Mouse (Mus musculus) v-Abl transformed pro-B cells (cell line): ENCODE data around the gene Hmg20a.

ENCODE experiments used
- in situ Hi-C, 2 experiments: fragments of 400-800 bp; cut with MboI; formaldehyde crosslinking; loops; one replicate each; pipeline ENCODE4 v1.15.1; 2025; ENCODE audit not compliant: unreplicated experiment in 2 of 2

The Hmg20a gene

DNA sequence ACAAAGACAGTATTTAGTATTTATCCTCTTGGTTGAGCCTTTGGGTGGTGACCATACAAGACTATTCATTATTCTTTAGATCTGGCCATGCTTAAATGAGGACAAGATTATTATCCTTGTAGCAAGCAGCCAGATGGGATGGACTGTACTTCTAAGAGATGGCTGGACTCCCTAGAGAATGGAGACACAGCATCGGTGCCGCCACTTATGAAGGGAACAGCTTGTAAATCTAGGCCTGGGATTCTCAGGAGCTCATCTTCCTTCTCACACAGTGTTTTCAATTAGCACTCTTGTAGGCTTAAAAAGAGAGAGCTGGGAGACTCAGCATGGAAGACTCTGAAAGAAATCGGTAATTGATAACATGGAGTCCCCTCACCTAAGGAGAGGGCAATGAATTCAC lies 74.0 kb downstream of the Hmg20a start:
- in situ Hi-C loops: no loop called here

DNA sequence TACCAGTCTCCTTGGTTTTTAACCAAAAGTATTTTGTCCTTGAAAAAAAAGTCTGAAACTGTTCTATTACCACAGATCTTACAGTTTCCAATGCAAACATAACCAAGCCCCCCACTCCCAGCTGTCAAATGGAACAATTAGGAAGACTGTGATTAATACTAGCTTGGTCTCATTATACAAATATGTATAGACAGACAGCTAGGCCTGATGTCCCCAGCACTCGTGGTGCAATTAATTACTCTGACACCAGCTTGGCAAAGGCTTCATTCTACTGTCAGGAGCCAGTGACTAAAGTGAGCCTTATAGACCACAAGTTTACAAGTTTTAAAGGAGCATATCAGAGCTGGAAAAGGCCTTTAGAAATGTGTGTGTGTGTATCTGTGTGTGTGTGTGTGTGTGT lies 74.5 kb downstream of the Hmg20a start:
- in situ Hi-C loops: no loop called here

DNA sequence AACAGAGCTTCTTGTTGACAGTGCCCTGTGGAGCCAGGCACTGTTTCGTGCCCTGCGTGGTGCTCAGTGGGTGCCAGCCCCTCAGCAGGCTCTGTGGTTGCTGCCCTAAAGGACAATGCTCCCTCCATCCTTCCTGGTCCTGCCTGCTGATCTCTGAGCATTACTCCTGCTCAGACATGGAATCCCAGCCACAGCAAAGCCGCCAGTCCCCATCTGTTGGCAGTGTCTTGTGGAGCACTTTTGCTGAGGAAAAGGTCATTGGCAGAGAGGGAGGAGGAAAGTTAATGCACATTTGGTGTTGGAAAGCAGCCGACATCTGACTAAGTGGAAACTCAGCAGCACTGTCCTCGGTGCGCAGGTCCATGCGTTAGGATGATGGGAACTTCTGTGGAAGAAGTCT lies 76.7 kb downstream of the Hmg20a start:
- in situ Hi-C loops: no loop called here

DNA sequence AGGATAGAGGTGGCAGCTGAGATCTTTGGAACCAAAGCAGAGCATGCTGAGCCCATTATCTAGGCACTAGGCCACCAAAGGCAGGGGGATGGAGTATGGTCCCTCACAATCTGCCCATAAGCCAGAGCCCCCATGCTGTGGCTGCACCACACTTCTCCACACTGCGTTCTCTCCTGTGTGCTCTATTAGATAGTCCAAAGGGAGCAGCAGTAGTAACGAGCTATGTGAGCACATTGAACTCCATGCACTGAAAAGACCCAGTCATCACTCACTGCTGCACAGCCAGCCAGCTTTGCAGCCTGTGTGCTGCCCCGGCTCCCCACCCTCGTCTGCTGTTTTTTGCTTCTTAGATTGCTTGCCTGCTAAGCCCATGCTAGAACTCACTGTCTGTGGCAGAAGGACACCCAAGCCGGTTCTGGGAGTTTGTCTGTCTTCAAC lies 77.4 kb downstream of the Hmg20a start:
- in situ Hi-C loops: no loop called here

DNA sequence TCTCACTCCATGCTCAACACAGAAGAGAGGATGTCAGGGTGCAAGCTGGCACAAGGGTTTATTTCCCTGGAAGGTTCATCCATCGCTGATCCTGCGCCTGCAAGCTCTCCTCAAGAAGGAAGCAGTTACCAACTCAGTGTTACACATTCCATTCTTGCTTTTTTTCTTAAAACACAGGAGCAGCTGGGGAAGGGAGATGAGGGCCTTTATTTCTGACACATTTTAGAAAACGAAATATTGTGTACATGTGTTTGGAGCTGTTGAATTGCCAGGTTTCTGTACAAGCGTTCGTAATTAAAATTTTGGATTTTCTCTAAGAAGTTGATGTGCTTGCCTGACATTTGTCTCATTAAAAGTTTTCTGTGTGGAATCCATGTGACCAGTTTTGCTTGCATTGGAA lies 78.2 kb downstream of the Hmg20a start:
- in situ Hi-C loops: no loop called here

DNA sequence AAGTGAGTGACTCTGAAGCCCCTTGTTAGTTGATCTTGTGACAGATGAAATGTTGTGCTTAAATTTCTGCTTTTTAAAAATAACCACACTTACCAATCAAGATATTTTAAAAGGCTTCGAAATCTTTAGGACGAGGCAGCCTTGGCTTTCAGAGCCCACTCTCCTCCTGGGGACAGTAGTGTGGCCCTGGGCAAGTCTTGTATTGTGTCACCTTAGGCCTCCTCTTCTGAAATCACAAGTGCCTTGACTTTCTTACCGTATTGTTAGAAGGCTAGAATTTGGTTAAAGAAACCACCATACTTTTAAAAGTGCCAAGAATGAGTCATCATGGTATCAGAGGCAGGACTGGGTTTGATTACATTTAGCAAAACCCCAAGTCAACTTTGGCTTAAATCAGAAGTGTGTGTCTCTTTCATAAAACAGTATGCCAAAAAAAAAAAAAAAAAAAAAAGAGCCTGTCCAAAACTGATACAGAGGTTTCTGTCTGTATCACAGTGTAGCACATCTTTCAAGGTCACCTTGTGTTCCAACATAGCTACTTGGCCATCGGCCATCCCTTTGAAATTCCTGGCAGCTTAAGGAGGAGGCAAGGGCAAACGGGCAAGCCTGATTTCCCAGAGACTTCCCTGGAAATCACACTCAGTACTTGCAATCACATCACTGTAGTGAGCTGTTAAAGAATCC lies 78.9 kb downstream of the Hmg20a start:
- in situ Hi-C loops: no loop called here

DNA sequence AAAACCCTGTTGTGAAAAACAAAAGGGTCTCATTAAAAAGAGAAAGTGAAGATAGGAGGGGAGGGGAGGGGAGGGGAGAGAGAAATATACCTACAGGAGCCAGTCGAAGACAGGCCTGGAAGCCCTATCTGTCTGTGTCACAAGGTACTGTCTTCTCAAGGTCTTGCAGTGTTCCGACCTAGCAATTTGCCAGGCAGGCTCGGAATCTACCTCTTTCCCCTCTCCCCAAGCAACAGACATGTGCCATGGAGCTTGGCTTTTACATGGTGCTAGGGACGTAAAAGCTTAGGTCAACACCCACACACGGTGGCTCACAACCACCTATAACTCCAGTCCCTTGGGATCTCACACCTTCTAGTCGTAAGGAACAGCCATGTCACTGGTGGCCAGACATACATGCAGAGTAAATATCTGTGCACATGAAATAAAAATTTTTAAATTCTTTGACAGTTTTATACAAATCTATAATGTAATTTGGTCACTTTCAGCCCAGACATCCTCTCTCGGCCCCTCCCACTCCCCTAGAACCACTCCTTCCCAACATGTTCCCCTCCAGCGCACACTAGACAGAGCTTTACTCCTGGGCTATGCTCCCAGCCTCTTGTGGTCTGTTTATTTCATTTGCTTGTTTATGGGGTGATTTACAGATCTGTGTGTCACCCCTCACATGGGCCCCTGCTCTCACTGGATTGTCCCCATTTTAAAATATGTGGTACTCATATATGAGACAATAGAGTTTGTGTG lies 81.1 kb downstream of the Hmg20a start:
- in situ Hi-C loops: loop anchor here (5.0 to 25.0 kb wide), 3 partner anchors 77 to 562 kb away; partner anchors contain the start of gene Scaper (in 1 of the 2)

DNA sequence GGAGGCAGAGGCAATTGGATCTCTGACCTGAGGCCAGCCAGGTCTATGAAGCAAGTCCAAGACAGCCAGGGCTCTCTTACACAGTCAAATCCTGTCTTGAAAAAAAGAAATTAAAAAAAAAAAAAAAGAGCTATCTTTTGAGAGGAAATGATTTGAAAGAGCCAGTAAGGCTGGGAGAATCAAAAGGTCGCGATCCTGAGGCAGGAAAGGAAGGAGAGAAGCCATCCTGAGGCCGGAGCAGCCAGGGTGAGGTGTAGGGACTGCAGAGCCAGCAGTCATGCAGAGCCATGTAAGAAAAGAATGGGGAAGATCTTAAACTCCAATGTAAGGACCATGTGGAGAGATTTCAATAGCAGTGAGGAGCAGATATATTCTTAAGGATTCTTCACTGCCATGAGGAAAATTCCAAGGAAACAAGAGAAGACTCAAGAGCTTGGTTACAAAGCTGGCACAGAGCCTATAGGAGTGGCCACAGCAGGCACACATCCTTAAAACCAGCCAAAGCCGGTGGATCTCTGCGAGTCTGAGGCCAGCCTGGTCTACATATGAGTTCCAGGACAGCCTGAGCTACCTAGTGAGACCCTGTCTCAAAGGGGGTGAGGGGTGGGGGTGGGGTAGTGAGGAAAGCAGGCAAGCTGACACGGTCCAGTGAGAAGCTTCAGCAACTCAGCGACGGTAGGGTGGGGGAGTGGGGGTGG lies 82.6 kb downstream of the Hmg20a start:
- in situ Hi-C loops: loop anchor here (5.0 to 25.0 kb wide), 3 partner anchors 79 to 564 kb away; partner anchors contain the start of gene Scaper (in 1 of the 2)

DNA sequence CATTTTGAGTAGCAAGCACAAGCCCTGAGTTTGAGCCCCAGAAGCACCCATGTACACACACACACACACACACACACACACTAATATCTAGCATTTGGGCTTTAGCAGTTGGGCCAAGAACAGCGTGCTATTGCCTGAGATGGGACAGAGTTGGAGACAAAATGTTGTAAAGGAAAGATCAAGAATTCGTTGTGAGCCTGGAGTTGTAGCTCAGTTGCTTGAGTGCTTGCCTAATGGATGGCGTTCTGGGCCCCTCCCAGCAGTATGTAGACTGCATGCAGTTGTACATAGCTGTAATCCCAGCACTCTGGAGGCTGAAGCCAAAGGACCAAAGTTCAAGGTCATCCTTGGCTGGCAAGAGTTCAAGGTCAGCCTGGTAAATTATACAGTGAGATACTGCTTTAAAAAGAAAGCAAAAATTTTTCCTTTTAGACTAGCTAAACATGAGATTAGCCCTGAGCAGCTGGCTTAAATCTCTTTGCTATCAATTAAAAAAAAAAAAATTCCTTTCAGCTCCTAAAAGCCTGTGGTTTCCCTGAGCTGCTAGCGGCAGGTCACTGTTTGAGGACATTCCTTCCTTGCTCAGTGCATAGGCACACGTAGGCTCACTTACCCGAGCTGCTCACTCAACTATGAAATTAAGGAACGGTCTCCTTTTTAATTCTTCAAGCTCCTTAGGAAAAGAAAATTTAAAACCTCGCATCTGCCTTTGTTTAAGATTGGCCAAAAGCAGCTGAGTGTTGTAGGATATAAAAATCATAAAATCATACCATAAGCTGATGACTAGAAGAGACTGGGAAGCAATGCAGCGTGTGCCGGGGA lies 83.5 kb downstream of the Hmg20a start:
- in situ Hi-C loops: loop anchor here (5.0 to 25.0 kb wide), 3 partner anchors 80 to 565 kb away; partner anchors contain the start of gene Scaper (in 1 of the 2)

DNA sequence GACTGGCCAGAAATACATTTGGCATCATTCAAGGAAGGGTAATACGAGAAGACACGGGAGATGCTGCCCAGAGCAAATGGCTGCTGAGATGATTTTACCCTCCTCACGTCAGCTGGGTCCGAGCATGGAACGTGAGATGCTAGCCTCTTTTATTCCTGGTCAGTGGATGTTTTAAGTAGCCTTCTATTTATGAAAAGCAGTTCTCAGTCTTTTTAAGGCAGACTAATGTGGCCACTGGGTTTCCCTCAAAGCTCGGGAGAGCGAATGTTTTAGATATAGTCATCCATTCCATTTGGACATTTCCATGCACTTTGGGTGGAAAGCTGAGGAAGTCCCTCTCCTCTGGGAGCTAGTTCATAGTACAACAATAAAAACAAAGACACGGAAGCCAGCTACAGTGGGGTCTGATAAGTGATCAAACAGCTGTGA lies 84.1 kb downstream of the Hmg20a start:
- in situ Hi-C loops: loop anchor here (5.0 to 25.0 kb wide), 3 partner anchors 80 to 565 kb away; partner anchors contain the start of gene Scaper (in 1 of the 2)

DNA sequence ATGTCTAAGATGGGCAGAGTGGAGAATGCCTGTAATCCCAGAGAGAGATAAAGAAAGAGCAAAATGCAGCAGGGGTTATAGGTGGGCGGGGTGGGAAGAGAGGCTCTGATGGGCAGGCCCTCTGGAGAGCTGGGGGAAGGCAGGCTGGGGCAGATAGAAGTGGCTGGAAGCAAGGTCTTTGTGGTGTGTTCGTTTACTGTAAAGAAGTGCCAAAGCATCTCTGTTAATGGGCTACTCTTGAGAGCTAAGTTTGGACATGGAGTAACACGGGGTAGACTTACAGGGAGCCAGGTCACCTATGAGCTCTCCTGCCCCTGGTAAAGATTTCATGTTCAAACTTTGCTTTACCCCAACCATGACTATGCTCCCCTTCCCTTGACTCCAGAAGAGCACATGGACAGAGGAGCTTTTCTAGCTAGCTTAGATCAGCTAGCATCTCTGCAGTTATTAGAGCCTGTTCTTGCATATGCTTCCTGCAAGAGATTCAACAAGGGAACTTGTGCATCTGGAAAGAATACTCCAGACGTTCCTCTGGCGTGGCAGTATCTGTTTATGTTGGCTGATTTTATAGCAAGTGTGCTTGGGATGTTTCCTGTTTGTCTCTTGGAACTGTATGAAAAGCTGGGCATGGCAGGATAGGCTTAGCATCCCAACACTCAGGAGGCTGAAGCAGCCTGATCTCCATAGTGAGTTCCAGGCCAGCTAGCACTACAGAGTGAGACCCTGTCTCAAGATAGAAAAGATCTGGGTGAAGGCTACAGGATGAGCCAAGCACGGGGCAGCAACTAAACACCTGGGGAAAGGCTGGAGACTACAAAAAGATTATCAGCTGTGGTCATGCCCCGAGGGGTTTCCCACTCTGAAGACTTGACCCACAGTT lies 85.5 kb downstream of the Hmg20a start:
- in situ Hi-C loops: loop anchor here (5.0 to 25.0 kb wide), 3 partner anchors 82 to 567 kb away; partner anchors contain the start of gene Scaper (in 1 of the 2)

DNA sequence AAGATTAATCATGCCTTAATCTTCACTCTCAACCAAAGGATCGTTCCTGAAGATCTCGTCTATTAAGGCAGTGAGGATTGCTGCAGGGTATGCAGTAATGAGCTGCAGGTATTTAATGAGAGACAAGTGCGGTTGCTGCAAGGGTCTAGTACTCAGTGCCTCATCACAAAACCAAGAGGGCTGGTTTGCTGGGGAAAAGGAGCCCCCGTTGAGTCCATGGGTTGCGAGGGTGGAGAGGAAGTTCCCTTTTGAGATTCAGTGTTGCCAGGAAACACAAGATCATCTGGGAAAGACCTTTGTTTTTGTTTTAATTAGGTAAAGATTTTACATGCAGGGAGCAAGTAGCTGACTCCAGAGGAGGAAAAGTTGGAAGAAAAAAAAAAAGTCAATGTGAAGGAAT lies 86.1 kb downstream of the Hmg20a start:
- in situ Hi-C loops: loop anchor here (5.0 to 25.0 kb wide), 3 partner anchors 82 to 567 kb away; partner anchors contain the start of gene Scaper (in 1 of the 2)

DNA sequence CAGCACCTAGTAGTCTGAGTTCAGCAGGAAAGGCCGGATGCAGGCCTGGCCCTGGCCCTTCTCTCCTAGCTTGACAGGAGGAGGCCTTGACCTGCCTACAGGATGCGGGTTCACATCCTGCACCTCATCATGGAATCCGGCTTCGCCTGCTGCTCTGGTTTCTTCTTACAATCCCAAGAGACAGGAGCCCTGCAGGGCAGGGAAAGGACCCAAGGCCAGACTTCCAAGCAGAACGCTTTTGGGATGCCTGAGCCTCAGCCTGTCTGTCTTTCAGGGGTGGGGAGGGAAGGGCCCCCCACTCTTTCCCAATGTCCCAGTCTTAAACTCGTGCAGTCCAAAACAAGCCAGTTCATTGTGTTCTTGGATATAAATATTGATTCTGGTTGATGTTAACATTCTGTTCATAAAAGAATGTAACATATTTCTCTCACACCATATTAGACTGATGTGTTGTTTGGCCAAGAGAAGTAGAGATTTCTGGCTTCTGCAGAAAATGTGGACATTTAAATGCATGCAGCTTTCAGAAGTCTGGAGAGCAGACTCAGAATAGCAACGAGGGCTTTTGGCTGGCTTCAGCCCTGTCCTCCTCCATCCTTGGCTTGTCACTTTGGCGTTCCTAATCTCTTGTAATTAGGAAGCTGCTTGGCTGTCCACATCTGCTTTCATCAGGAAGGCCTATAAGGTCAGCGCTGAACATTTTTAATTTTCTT lies 86.8 kb downstream of the Hmg20a start:
- in situ Hi-C loops: loop anchor here (5.0 to 25.0 kb wide), 4 partner anchors 88 to 568 kb away; partner anchors contain the start of genes Hmg20a (in 1 of the 2), Peak1 (in 1 of the 2) and Scaper (in 1 of the 2)

DNA sequence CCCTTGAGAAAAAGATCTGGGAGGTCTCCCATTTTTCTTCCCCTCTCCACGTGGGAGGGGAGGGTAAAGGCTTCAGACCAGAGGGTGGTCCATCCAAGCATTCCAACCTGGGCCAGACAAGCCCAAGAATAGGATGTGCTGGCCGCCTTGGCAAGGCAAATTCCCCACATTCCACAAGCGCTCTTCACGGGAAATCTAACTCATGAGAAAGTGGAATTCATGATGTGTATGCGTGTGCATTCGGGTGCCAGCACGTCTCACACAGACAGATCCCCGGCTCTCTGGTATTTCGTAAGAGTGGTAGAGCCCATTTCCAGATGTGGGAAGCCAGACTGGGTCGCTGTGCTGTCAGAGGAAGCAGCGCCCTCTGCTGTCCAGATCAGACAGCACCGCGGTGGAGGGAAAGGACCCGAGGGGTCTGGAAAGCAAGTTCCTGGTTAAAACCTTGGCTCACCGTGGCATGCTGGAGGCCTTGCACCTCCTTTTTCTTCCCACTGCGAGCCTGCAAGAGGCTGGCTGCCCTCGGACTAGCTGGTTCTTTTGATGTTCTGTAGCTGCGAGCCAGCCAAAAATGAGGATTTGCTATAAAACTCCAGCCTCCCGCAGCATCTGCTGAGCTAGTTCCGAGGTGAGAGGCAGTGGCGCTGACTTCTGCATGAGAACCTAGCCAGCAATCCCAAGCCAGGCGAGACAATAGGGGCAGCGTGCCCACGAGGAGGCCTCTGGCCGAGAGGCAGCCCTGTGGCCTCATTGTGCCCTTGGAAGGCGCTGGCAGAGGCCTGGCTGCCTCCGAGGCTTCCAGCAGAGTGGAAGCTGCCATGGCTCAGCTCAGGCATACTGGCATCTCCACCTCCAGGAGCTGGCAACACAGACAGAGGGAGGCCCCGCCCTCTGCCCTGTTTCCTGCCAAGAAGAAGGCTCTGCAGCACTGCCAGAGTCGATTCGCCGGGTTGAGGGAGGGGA lies 87.7 kb downstream of the Hmg20a start:
- in situ Hi-C loops: loop anchor here (5.0 to 25.0 kb wide), 4 partner anchors 89 to 569 kb away; partner anchors contain the start of genes Hmg20a (in 1 of the 2), Peak1 (in 1 of the 2) and Scaper (in 1 of the 2)

DNA sequence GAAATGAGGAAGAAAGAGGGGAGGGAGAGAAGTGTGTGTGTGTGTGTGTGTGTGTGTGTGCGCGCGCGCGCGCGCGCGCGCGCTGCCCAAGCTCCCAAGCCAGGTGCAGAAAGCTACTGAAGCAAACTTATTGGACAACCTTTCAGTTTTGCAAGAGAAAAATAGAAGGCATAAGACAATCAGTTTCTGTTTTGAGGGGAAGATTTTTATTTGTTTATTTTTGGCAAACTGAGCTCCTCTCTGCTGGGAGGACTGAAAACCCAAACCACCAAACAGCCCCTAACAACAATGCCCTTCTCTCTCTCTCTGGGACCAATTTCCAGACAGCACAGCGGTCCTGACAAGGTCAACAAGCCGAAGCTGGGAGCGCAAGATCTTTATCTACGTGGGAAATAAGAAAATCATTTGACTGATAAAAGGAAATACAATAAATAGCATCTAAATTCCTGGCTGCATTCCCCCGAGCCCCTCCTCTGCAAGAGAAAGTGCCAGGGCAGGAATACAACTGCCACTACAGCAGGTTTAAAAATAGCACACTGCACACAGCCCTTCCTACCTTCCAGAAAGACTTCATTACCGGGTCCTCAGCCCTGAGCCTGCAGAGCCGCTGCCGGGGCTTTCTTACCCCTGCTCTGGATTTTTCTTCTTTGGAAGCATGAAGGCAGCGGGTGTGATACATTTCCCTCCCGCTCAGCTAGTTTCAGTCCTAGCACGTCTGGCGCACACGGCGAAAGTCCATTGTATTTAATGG lies 88.7 kb downstream of the Hmg20a start:
- in situ Hi-C loops: loop anchor here (5.0 to 25.0 kb wide), 4 partner anchors 90 to 570 kb away; partner anchors contain the start of genes Hmg20a (in 1 of the 2), Peak1 (in 1 of the 2) and Scaper (in 1 of the 2)

DNA sequence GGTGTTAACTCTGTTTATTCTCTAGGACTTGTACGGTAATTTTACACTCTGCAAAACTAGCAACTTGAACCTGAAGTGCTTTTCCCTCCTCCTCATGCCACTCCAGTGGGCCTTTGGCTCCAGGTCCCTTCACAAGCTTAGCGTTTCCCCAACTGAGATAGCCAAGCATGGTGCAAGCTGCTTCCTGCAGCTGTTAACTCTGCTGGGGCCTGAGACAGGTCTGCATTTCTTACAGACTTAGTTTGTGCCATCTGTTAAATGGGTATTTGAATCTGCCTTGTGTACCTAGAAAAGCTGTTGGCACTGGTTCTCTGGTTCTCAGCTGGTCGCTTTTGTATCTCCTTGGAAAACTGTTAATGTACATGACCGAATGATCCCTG lies 89.3 kb downstream of the Hmg20a start:
- in situ Hi-C loops: loop anchor here (5.0 to 25.0 kb wide), 4 partner anchors 90 to 570 kb away; partner anchors contain the start of genes Hmg20a (in 1 of the 2), Peak1 (in 1 of the 2) and Scaper (in 1 of the 2)
